Mouse (Mus musculus) cortical plate, adult 2 months (tissue): ENCODE measurements around the gene Rpl10. TPM values are rescaled to one million over a fixed set of nuclear protein-coding genes. Genes with fewer than 3 reads are reported as not detected.

ENCODE experiments used
- H3K27ac ChIP-seq: fragments of 200-500 bp; 2 replicates; pipeline ENCODE4 v1.5.1; 2012; ENCODE audit warnings: low read length, control low read depth, inconsistent platforms; ENCODE audit not compliant: insufficient read depth
- H3K4me1 ChIP-seq: fragments of 200-500 bp; 2 replicates; pipeline ENCODE4 v1.6.1; 2011; ENCODE audit warnings: low read length; ENCODE audit not compliant: control insufficient read depth, insufficient read depth
- H3K4me3 ChIP-seq: fragments of 200-500 bp; 2 replicates; pipeline ENCODE4 v1.5.1; 2011; ENCODE audit warnings: mild to moderate bottlenecking, low read length, control low read depth; ENCODE audit not compliant: insufficient read depth
- CTCF ChIP-seq: fragments of 200-500 bp; IDR thresholded peaks from 2 replicates; pipeline ENCODE4 v1.5.1; 2011; ENCODE audit warnings: mild to moderate bottlenecking, control low read depth, low read length; ENCODE audit not compliant: insufficient read depth; ENCODE audit errors: extremely low read depth
- POLR2A ChIP-seq: fragments of 200-500 bp; IDR thresholded peaks from 2 replicates; pipeline ENCODE4 v1.6.1; 2011; ENCODE audit warnings: mild to moderate bottlenecking, low read length, control low read depth; ENCODE audit not compliant: insufficient read depth; ENCODE audit errors: extremely low read depth
- polyA plus RNA-seq: library from polyadenylated mRNA; depleted of rRNA; stranded (reverse); fragments of >200 nt; gene quantifications from 2 replicates; pipeline ENCODE4 v1.2.3, GENCODE M21; 2012

The Rpl10 gene
- polyA plus RNA-seq, 1 experiment = 800 TPM

DNA sequence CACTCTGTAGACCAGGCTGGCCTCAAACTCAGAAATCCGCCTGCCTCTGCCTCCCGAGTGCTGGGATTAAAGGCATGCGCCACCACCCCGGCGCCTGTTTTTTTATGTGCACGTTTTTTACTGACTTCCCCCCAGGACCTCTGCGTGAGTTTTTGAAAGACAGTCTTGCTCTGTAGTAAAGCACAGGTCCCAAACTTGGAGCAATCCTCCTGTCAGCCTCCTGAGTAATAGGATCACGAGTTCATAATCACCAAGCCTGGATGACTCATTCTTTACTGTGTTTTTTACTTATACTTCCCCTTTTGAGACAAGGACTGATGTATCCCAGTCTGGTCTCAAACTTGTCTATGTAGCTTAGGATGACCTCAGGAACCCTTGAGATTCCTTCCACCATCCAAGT, 7.3 kb downstream of the Rpl10 start:
- Histone ChIP-seq H3K27ac (no peak overlapping the region), H3K4me1 (no peaks in the 10 kb centered on the region), H3K4me3 (no peak overlapping the region)
- TF ChIP-seq CTCF (no peak), POLR2A (no peak)

DNA sequence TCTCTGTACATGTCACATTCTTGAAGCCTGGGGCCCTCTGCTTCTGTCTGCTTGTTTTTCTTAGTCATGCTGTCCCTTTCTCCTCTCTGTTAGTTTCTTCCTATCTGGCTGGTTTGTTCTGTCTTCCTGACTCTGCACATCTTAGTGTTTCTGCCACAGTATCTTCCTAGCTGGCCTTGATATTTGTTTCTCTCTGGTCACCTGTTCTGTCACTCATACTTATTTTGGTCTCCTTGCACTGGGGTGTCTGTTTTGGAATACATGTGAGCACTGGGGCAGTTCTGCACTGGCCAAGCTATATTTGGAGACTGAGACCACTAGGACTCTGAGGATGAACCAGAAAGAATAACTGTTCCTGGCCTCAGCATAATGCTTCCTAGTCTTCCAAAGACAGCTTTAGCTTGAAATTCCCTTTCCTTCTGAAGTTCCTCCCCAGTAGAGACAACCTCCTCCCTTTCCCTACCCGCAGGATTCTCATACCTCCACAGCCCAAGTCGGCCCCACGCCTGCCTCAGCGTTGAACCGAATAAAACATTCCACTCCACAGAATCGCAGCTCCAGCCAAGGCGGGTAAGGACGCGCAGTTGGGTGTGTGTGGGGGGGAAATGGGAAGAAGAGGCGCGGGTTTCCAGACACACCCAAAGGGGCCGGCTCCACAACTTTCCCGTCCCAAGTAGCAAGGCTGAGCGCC, 10.6 kb downstream of the Rpl10 start:
- Histone ChIP-seq H3K4me1 (no peaks in the 10 kb centered on the region), H3K4me3 (peak overlapping the region; percentile 95), H3K27ac (no peak overlapping the region)
- no peak for TF ChIP-seq POLR2A
- TF ChIP-seq CTCF = no peak

DNA sequence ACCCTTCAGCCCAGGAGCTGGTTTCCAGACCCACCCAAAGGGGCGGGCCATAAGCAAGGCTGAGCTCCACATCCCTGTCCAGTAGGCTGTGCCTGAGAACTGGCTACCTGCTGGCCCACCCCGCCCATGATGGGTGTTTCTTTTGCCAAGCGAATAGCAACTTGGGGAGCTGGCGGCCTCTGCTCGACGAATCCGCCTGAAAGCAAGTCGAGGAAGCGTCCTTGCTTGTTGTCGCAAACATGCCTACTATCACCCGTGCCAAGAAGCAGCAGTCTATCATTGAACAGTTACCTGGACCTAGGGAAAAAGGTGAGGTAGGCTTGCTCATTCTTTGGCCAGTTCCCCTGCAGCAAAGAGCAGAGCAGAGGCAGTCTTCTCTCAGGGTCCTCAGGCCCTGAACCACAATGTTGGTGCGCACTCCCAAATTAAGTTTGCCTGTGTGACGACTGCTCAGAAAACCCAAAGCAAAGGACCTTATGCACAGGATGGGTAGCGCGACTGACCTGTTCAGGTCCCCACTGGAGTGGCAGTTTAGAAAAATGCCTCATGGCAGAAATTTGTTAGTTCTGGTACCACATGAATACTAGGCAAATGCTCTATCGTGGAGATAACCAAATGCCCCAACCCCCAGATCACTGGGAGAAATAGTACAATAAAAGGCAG, 11.3 kb downstream of the Rpl10 start, which contains the start of the genes Taz and Dnase1l1:
TSS of gene Taz (plus strand) at position 181 of the 663 bp plus-strand sequence.
TSS of gene Dnase1l1 (minus strand) at position 606 of the 663 bp plus-strand sequence.
- Histone ChIP-seq H3K27ac (peak within 1 kb of the TSS; percentile 38; the same call in 1 of the 2 replicates), H3K4me3 (peak within 1 kb of the TSS; percentile 95), H3K4me1 (no peaks in the 10 kb centered on the region)
- TF ChIP-seq CTCF (no peak), POLR2A (no peak)

DNA sequence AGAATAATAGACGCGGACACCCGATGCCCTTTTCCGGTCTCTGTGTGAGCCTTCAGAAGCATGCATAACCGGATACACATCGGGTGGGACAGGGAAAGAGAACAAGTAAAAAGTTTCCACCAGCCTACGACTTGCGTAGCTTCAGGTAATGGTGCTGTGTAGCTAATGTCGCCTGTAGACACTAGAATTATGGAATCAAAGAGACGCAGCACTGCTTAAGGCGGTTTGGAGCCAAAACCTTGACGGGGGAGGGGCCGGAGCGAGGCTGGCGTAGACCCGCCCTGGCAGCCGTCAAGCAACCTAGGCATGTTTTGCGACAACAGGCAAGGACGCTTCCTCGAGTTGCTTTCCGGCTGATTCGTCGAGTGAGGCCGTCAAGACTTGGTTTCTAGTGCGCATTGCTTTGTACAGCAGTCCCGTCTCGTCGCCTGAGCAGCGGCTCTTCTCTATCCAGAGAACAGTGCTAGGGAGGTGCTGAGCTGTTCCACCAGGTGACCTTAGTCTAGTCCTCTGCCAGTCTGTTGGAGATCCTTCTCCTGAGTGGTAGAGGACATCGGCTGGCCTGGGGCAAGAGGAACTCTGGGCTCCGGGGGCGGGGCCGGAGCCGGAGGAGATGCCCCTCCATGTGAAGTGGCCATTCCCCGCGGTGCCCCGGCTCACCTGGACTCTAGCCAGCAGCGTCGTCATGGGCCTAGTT, 11.9 kb downstream of the Rpl10 start:
- Histone ChIP-seq H3K27ac (peak overlapping the region; percentile 38; the same call in 1 of the 2 replicates), H3K4me3 (peak overlapping the region; percentile 95), H3K4me1 (no peaks in the 10 kb centered on the region)
- TF ChIP-seq POLR2A (peak; percentile 90), CTCF (no peak)

DNA sequence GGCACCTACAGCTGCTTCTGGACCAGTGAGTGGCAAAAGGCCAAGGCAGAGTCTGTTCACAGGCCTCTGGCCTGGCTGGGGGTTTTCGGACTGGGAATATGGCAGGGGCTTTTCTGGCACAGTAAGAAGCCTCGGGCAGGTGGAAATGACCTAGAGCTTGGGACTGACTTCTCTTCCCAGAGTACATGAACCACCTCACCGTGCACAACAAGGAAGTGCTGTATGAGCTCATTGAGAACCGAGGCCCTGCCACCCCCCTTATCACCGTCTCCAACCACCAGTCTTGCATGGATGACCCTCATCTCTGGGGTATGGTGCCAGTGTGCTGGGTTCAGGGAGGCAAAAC, 12.5 kb downstream of the Rpl10 start:
- no peaks in the 10 kb centered on the region for H3K4me1 ChIP-seq
- TF ChIP-seq POLR2A (no peak), CTCF (no peak)
- peak overlapping the region; percentile 95 for H3K4me3 ChIP-seq
- H3K27ac ChIP-seq = peak overlapping the region; percentile 27; the same call in 1 of the 2 replicates

DNA sequence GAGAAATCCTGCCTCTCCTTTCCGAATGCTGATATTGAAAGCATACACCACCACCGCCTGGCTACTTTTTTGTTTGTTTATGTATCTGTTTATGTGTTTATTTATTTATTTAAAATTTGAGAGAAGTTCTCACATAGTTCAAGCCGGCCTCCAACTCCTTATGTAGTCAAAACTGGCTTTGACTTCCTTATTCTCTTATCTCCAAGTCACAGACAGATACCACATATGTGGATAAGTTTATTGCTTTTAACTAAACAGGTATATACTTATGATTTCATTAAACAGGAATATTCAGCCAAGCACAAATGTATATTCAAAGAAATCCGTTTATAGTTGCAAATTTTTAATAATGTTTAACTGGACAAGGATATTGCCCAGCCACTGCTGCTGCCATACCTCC, 22.8 kb downstream of the Rpl10 start:
- H3K27ac ChIP-seq = no peak overlapping the region
- TF ChIP-seq POLR2A (no peak), CTCF (no peak)

DNA sequence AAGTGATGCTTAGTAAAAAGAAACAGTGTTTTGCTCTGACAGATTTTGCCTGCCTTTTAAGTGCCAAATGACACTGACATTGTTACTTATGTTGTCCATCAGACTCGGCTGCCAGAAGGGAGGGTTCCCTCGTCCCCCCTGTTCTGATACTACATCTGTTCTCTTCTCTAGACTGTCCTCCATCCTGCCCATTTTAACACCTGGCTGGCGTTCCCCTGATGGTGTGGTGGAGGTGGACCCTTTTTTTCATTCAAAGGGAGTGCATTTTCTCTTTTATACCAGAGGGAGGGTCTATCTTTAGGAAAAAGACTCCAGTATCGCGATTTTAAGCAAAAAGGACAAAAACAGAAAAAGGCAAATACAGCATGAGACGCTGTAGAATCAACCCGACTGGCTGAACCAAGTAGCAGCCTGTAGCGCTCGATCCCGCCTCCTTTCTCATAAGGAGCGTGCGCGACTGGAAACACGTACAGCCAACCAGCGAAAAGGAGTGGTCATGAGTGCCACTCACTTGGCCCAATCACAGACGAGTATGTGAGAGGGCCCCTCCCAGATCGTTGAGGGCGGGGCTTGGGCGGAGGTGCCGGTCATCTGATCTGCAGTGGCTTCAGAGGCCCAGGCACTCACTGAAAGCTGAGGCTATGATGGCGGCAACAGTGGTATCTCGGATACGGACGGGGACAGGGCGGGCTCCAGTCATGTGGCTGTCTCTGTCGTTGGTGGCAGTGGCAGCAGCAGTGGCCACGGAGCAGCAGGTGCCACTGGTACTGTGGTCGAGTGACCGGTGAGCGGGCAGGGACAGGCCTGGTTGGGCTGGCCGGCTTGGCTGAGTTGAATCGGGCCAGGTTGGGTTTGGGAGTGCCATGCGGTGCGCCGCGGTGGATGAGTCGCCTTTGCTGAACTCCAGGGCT, 26.2 kb downstream of the Rpl10 start, which contains the start of gene Atp6ap1:
TSS of gene Atp6ap1 (plus strand) at position 560 of the 911 bp plus-strand sequence.
- H3K4me1 ChIP-seq = no peaks in the 10 kb centered on the region
- TF ChIP-seq CTCF (no peak), POLR2A (peak; percentile 86)
- peak within 1 kb of the TSS; percentile 93 for H3K4me3 ChIP-seq
- H3K27ac ChIP-seq = peak within 1 kb of the TSS; percentile 80

More for the DNA sequence above, 22.8 kb downstream of the Rpl10 start:
- H3K4me1 ChIP-seq = no peaks in the 10 kb centered on the region
- H3K4me3 ChIP-seq = no peak overlapping the region

DNA sequence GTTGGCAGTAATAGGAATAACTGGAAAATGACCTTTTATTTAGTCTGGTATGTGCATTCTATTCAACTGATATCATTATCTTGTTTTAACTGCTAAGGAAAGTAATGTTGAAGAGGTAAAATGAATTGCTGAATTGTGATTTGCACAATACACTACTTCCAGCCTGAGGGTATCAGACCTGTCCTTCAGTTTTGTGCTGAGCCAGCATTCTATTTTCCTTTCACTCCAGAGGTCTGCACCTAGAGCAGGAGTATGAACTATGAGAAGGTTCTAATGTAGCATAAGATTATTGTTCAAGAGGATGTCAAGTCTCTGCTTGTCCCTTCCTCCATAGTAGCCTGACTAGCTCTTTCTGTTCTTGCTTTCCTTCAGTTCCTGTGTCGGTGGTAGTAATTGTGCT, 27.7 kb downstream of the Rpl10 start:
- Histone ChIP-seq H3K4me1 (no peaks in the 10 kb centered on the region), H3K4me3 (no peak overlapping the region)
- no peak for TF ChIP-seq CTCF
- TF ChIP-seq POLR2A = no peak

More for the DNA sequence above, 27.7 kb downstream of the Rpl10 start:
- H3K27ac ChIP-seq = no peak overlapping the region
